Mouse (Mus musculus) cerebellum, adult 2 months (tissue): ENCODE measurements at regions not wholly inside any gene's neighbourhood (a gene's known extent, or its start where the extent isn't known, plus 50 kb on each side); places are given as distances from the start of the nearest gene placed in this dataset.

Experiments
- CTCF ChIP-seq: fragments of 200-500 bp; IDR thresholded peaks from 2 replicates; pipeline ENCODE4 v1.5.1; 2011; ENCODE audit warnings: low read depth, mild to moderate bottlenecking, control low read depth, low read length, moderate library complexity, borderline replicate concordance; ENCODE audit not compliant: insufficient read depth
- POLR2A ChIP-seq: fragments of 200-500 bp; IDR thresholded peaks from 2 replicates; pipeline ENCODE4 v1.6.1; 2011; ENCODE audit warnings: low read length, control low read depth, borderline replicate concordance; ENCODE audit not compliant: insufficient read depth

DNA sequence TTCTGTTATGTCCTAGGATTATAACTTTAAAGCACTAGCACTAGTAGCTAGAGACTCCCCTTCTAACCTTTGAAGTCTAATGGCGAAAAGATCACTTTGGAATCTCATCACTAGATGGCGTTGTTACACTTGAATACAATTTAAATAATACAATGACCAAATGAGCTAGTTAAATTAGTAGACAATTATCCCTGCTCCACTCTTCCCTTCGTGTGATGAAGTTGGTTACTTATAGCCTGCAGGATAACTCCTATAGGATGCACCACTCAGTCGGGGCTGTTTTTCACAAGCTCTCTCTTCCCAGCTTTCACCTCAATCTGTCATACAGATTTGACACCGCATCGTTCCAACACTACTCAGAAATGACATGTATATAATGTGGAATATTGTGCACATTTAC, 683.6 kb downstream of the Kcnj3 start:
- TF ChIP-seq CTCF, result peak; percentile 45; the same call in 1 of the 2 replicates
- no peak for TF ChIP-seq POLR2A
